Mouse (Mus musculus): ENCODE data around the gene Stpg3. TPM values are rescaled to one million over a fixed set of nuclear protein-coding genes. Genes with fewer than 3 reads are reported as not detected.

Stpg3 gene
- polyA plus RNA-seq, 2 experiments: not detected

GRCm38 (mm10) chr2:25241438-25241775 is 27.0 kb upstream of the Stpg3 start:
- ATAC-seq (ENCODE audit: insufficient read depth): peak; percentile 27; the same call in 1 of the 2 replicates

GRCm38 (mm10) chr2:25240723-25241437 is 26.4 kb upstream of the Stpg3 start:
- ATAC-seq (ENCODE audit: insufficient read depth): peak; percentile 76
- H3K9me3 ChIP-seq (ENCODE audit: control insufficient read depth, low read length): no peaks in the 10 kb centered on the region
- no peaks in the 10 kb centered on the region for H3K36me3 ChIP-seq (replicated peaks; ENCODE audit: control insufficient read depth, insufficient read depth, low read depth)

More at GRCm38 (mm10) chr2:25241438-25241775, 27.0 kb upstream of the Stpg3 start:
- DNase-seq (ENCODE audit: low read depth in 3 of 3, low spot score in 3 of 3): no peak
- Histone ChIP-seq H3K27me3 (ENCODE audit: control insufficient read depth, insufficient read depth, low read length) (peaks cover 22% of the 10 kb centered on the region), H3K27ac (no peak overlapping the region), H3K9me3 (ENCODE audit: control insufficient read depth, low read length) (no peaks in the 10 kb centered on the region), H3K36me3 (replicated peaks; ENCODE audit: control insufficient read depth, insufficient read depth, low read depth) (no peaks in the 10 kb centered on the region), H3K4me3 (ENCODE audit: insufficient read depth in 1 of 2, low read depth in 2 of 2, low read length in 2 of 2) (peak overlapping the region; percentile 46 to 57; a peak in 3 of 4 replicates), H3K4me2 (ENCODE audit: low read depth) (peak overlapping the region; percentile 75), H3K4me1 (replicated peaks; ENCODE audit: control insufficient read depth in 2 of 2, insufficient read depth in 2 of 2, low read length in 1 of 2) (peaks cover 4 to 17% of the 10 kb centered on the region in 2 experiments), H3K9ac (replicated peaks) (no peak overlapping the region)
- 13% methylated on average over 6 of the region's 6 CpGs for WGBS (ENCODE audit: insufficient replicate concordance)
- TF ChIP-seq CTCF (IDR thresholded peaks at IDR 0.05; ENCODE audit: low read depth) (no peak), EP300 (IDR thresholded peaks at IDR 0.05; ENCODE audit: low read depth) (no peak)

GRCm38 (mm10) chr2:25240310-25240709 is 25.9 kb upstream of the Stpg3 start:
- Histone ChIP-seq H3K9ac (replicated peaks) (no peak overlapping the region), H3K4me3 (ENCODE audit: insufficient read depth in 1 of 2, low read depth in 2 of 2, low read length in 2 of 2) (peak overlapping the region; percentile 49 to 57), H3K9me3 (ENCODE audit: control insufficient read depth, low read length) (no peaks in the 10 kb centered on the region), H3K4me1 (replicated peaks; ENCODE audit: control insufficient read depth in 2 of 2, insufficient read depth in 2 of 2, low read length in 1 of 2) (peaks cover 4 to 17% of the 10 kb centered on the region in 2 experiments), H3K27ac (no peak overlapping the region), H3K27me3 (ENCODE audit: control insufficient read depth, insufficient read depth, low read length) (peaks cover 22% of the 10 kb centered on the region), H3K4me2 (ENCODE audit: low read depth) (peak overlapping the region; percentile 75), H3K36me3 (replicated peaks; ENCODE audit: control insufficient read depth, insufficient read depth, low read depth) (no peaks in the 10 kb centered on the region)
- DNase-seq (ENCODE audit: low read depth in 3 of 3, low spot score in 3 of 3) (no peak), ATAC-seq (ENCODE audit: insufficient read depth) (no peak)
- WGBS (ENCODE audit: insufficient replicate concordance): 48% methylated on average over 8 of the region's 8 CpGs
- TF ChIP-seq CTCF (IDR thresholded peaks at IDR 0.05; ENCODE audit: low read depth): no peak

More at GRCm38 (mm10) chr2:25240723-25241437, 26.4 kb upstream of the Stpg3 start:
- TF ChIP-seq EP300 (IDR thresholded peaks at IDR 0.05; ENCODE audit: low read depth) (no peak), CTCF (IDR thresholded peaks at IDR 0.05; ENCODE audit: low read depth) (no peak)
- DNase-seq (ENCODE audit: low read depth in 3 of 3, low spot score in 3 of 3): peak; percentile 45 to 52 (median 47)
- peak overlapping the region; percentile 49 to 57 for H3K4me3 ChIP-seq (ENCODE audit: insufficient read depth in 1 of 2, low read depth in 2 of 2, low read length in 2 of 2)
- H3K27ac ChIP-seq: no peak overlapping the region
- H3K9ac ChIP-seq (replicated peaks): peak overlapping the region; percentile 32
- WGBS (ENCODE audit: insufficient replicate concordance): 2% methylated on average over 29 of the region's 29 CpGs
- H3K4me2 ChIP-seq (ENCODE audit: low read depth): peak overlapping the region; percentile 75
- H3K27me3 ChIP-seq (ENCODE audit: control insufficient read depth, insufficient read depth, low read length): peaks cover 22% of the 10 kb centered on the region
- H3K4me1 ChIP-seq (replicated peaks; ENCODE audit: control insufficient read depth in 2 of 2, insufficient read depth in 2 of 2, low read length in 1 of 2): peaks cover 4 to 17% of the 10 kb centered on the region in 2 experiments

GRCm38 (mm10) chr2:25239766-25240165 is 25.3 kb upstream of the Stpg3 start:
- Histone ChIP-seq H3K27ac (no peak overlapping the region), H3K36me3 (replicated peaks; ENCODE audit: control insufficient read depth, insufficient read depth, low read depth) (no peaks in the 10 kb centered on the region), H3K9me3 (ENCODE audit: control insufficient read depth, low read length) (no peaks in the 10 kb centered on the region), H3K4me1 (replicated peaks; ENCODE audit: control insufficient read depth in 2 of 2, insufficient read depth in 2 of 2, low read length in 1 of 2) (peaks cover 4 to 17% of the 10 kb centered on the region in 2 experiments), H3K4me2 (ENCODE audit: low read depth) (no peak overlapping the region), H3K9ac (replicated peaks) (no peak overlapping the region), H3K27me3 (ENCODE audit: control insufficient read depth, insufficient read depth, low read length) (peaks cover 22% of the 10 kb centered on the region), H3K4me3 (ENCODE audit: insufficient read depth in 1 of 2, low read depth in 2 of 2, low read length in 2 of 2) (no peak overlapping the region)
- WGBS (ENCODE audit: insufficient replicate concordance): 72% methylated on average over 3 of the region's 3 CpGs
- no peak for ATAC-seq (ENCODE audit: insufficient read depth)
- no peak for DNase-seq (ENCODE audit: low read depth in 3 of 3, low spot score in 3 of 3)
- TF ChIP-seq EP300 (IDR thresholded peaks at IDR 0.05; ENCODE audit: low read depth): no peak
- no peak for TF ChIP-seq CTCF (IDR thresholded peaks at IDR 0.05; ENCODE audit: low read depth)

GRCm38 (mm10) chr2:25238106-25238505 is 23.7 kb upstream of the Stpg3 start:
- H3K4me2 ChIP-seq (ENCODE audit: low read depth): no peak overlapping the region
- H3K4me1 ChIP-seq (replicated peaks; ENCODE audit: control insufficient read depth in 2 of 2, insufficient read depth in 2 of 2, low read length in 1 of 2): peaks cover 4 to 17% of the 10 kb centered on the region in 2 experiments
- H3K36me3 ChIP-seq (replicated peaks; ENCODE audit: control insufficient read depth, insufficient read depth, low read depth): no peaks in the 10 kb centered on the region
- DNase-seq (ENCODE audit: low read depth in 3 of 3, low spot score in 3 of 3): no peak
- ATAC-seq (ENCODE audit: insufficient read depth): no peak
- no peak for TF ChIP-seq CTCF (IDR thresholded peaks at IDR 0.05; ENCODE audit: low read depth)
- TF ChIP-seq EP300 (IDR thresholded peaks at IDR 0.05; ENCODE audit: low read depth): no peak
- H3K27ac ChIP-seq: no peak overlapping the region
- no peak overlapping the region for H3K9ac ChIP-seq (replicated peaks)
- no peak overlapping the region for H3K4me3 ChIP-seq (ENCODE audit: insufficient read depth in 1 of 2, low read depth in 2 of 2, low read length in 2 of 2)
- H3K9me3 ChIP-seq (ENCODE audit: control insufficient read depth, low read length): no peaks in the 10 kb centered on the region
- H3K27me3 ChIP-seq (ENCODE audit: control insufficient read depth, insufficient read depth, low read length): peaks cover 22% of the 10 kb centered on the region

Measured in liver, embryonic 14.5 days (tissue).